Mouse (Mus musculus) ovary, postnatal 36 days (tissue): ENCODE measurements at regions not wholly inside any gene's neighbourhood (a gene's known extent, or its start where the extent isn't known, plus 50 kb on each side); places are given as distances from the start of the nearest gene placed in this dataset.
"Not testable (repeated sequence)": the region's sequence is repeated elsewhere in the genome, so short reads cannot be mapped to it uniquely, and the experiment has no call there.

Experiments
- DNase-seq: peaks from one replicate; pipeline ENCODE4 v3.0.0; 2022; ENCODE audit warnings: low spot score, mixed read lengths

- DNase-seq = no peak
Observed at GRCm38 (mm10) chr14:45806726-45807280, 148.9 kb upstream of the Ddhd1 start.

- no peak for DNase-seq
Observed at GRCm38 (mm10) chr14:45807767-45808166, 149.8 kb upstream of the Ddhd1 start.

GRCm38 (mm10) chr14:45809491-45809890, 151.5 kb upstream of the Ddhd1 start:
- DNase-seq = no peak

GRCm38 (mm10) chr14:45810101-45810500, 152.2 kb upstream of the Ddhd1 start:
- no peak for DNase-seq

GRCm38 (mm10) chr14:45810630-45811029, 152.7 kb upstream of the Ddhd1 start:
- no peak for DNase-seq

- no peak for DNase-seq
Observed at GRCm38 (mm10) chr14:45815598-45815997, 157.7 kb upstream of the Ddhd1 start.

GRCm38 (mm10) chr14:45816611-45817010, 158.7 kb upstream of the Ddhd1 start:
- not testable (repeated sequence) for DNase-seq

GRCm38 (mm10) chr14:45817756-45818155, 159.8 kb upstream of the Ddhd1 start:
- DNase-seq = no peak

GRCm38 (mm10) chr14:45824601-45825000, 166.7 kb upstream of the Ddhd1 start:
- DNase-seq = no peak

GRCm38 (mm10) chr14:45826023-45826422, 168.1 kb upstream of the Ddhd1 start:
- DNase-seq = no peak

GRCm38 (mm10) chr14:45827096-45827495, 169.2 kb upstream of the Ddhd1 start:
- DNase-seq = no peak

GRCm38 (mm10) chr14:45830457-45830856, 172.5 kb upstream of the Ddhd1 start:
- DNase-seq = no peak

GRCm38 (mm10) chr14:45837039-45837438, 179.1 kb upstream of the Ddhd1 start:
- no peak for DNase-seq

- DNase-seq = no peak
Observed at GRCm38 (mm10) chr14:45843829-45844228, 185.9 kb upstream of the Ddhd1 start.

- no peak for DNase-seq
Observed at GRCm38 (mm10) chr14:45850588-45850987, 192.6 kb upstream of the Ddhd1 start.

- DNase-seq = peak; percentile 26
Observed at GRCm38 (mm10) chr14:45878428-45878827, 220.5 kb upstream of the Ddhd1 start.

GRCm38 (mm10) chr14:45920783-45921182, 262.8 kb upstream of the Ddhd1 start:
- DNase-seq = no peak

- DNase-seq = no peak
Observed at GRCm38 (mm10) chr14:45943581-45943980, 285.6 kb upstream of the Ddhd1 start.

- no peak for DNase-seq
Observed at GRCm38 (mm10) chr14:45944101-45944500, 286.2 kb upstream of the Ddhd1 start.

GRCm38 (mm10) chr14:45944506-45944905, 286.6 kb upstream of the Ddhd1 start:
- no peak for DNase-seq

GRCm38 (mm10) chr14:45956624-45957023, 298.7 kb upstream of the Ddhd1 start:
- no peak for DNase-seq

- DNase-seq = no peak
Observed at GRCm38 (mm10) chr14:45962474-45962873, 304.5 kb upstream of the Ddhd1 start.

- no peak for DNase-seq
Observed at GRCm38 (mm10) chr14:45964043-45964442, 306.1 kb upstream of the Ddhd1 start.

- DNase-seq = no peak
Observed at GRCm38 (mm10) chr14:45983206-45983857, 325.4 kb upstream of the Ddhd1 start.
